Mouse (Mus musculus) MEL (cell line): ENCODE results near the gene Ercc5. TPM values are rescaled to one million over a fixed set of nuclear protein-coding genes. Genes with fewer than 3 reads are reported as not detected.

Experiments used
- DNase-seq: peaks from one replicate; pipeline ENCODE4 v3.0.0; 2011; ENCODE audit warnings: low read depth, low spot score
- H3K27ac ChIP-seq: 2 replicates; pipeline ENCODE4 v1.5.1; 2012; ENCODE audit warnings: low read depth, mild to moderate bottlenecking, control low read depth, low read length, moderate library complexity; ENCODE audit not compliant: control insufficient read depth
- H3K27me3 ChIP-seq, 2 experiments: fragments of 150-350 bp in 1 of 2; sonication (generic) in 1 of 2; 2 replicates each; pipeline ENCODE4 v1.6.1; 2012; ENCODE audit warnings: low read length in 2 of 2, mild to moderate bottlenecking in 2 of 2, improper control_type of control experiment in 1 of 2, moderate library complexity in 1 of 2; ENCODE audit not compliant: insufficient read depth in 2 of 2, control insufficient read depth in 1 of 2
- H3K36me3 ChIP-seq, 2 experiments: 2 replicates each; pipeline ENCODE4 v1.6.1; 2012 to 2014; ENCODE audit warnings: low read length in 2 of 2, improper control_type of control experiment in 1 of 2, inconsistent platforms in 1 of 2, mild to moderate bottlenecking in 1 of 2; ENCODE audit not compliant: insufficient read depth in 2 of 2, control insufficient read depth in 1 of 2
- H3K4me1 ChIP-seq, 2 experiments: fragments of 150-350 bp in 1 of 2; sonication (generic) in 1 of 2; 2 replicates each; pipeline ENCODE4 v1.6.1; 2012; ENCODE audit warnings: low read length in 2 of 2, improper control_type of control experiment in 1 of 2, mild to moderate bottlenecking in 1 of 2; ENCODE audit not compliant: insufficient read depth in 2 of 2, control insufficient read depth in 1 of 2
- H3K4me3 ChIP-seq, 2 experiments: fragments of 150-350 bp in 1 of 2; sonication (generic) in 1 of 2; 2 replicates each; pipeline ENCODE4 v1.5.1; 2012; ENCODE audit warnings: low read depth in 2 of 2, low read length in 2 of 2, mild to moderate bottlenecking in 2 of 2, moderate library complexity in 2 of 2, control low read depth in 1 of 2, improper control_type of control experiment in 1 of 2; ENCODE audit not compliant: control insufficient read depth in 1 of 2, insufficient read depth in 1 of 2
- H3K79me2 ChIP-seq: 2 replicates; pipeline ENCODE4 v1.6.1; 2012; ENCODE audit warnings: mild to moderate bottlenecking, low read length, moderate library complexity; ENCODE audit not compliant: control insufficient read depth, poor library complexity, insufficient read depth
- H3K9ac ChIP-seq: 2 replicates; pipeline ENCODE4 v1.6.1; 2012; ENCODE audit warnings: low read depth, mild to moderate bottlenecking, control low read depth, low read length, moderate library complexity; ENCODE audit not compliant: control insufficient read depth, poor library complexity, severe bottlenecking
- H3K9me3 ChIP-seq: fragments of 150-350 bp; sonication (generic); replicated peaks from 2 replicates; pipeline ENCODE4 v1.6.1; 2012; ENCODE audit warnings: mild to moderate bottlenecking, low read length, improper control_type of control experiment, moderate library complexity; ENCODE audit not compliant: insufficient read depth
- CHD2 ChIP-seq: IDR thresholded peaks from 2 replicates; pipeline ENCODE4 v1.6.1; 2011; ENCODE audit warnings: low read length, improper control_type of control experiment
- EP300 ChIP-seq, 2 experiments: IDR thresholded peaks; 2 replicates each; pipeline ENCODE4 v1.6.1; 2011; ENCODE audit warnings: improper control_type of control experiment in 2 of 2, low read length in 2 of 2, low read depth in 1 of 2, mild to moderate bottlenecking in 1 of 2
- ETS1 ChIP-seq: IDR thresholded peaks from 2 replicates; pipeline ENCODE4 v1.6.1; 2012; ENCODE audit warnings: low read depth, mild to moderate bottlenecking, inconsistent platforms, low read length, improper control_type of control experiment, moderate library complexity
- GABPA ChIP-seq: IDR thresholded peaks from 2 replicates; pipeline ENCODE4 v1.6.1; 2012; ENCODE audit warnings: low read depth, mild to moderate bottlenecking, inconsistent platforms, low read length, improper control_type of control experiment, moderate library complexity
- HCFC1 ChIP-seq: IDR thresholded peaks from 2 replicates; pipeline ENCODE4 v1.6.1; 2012; ENCODE audit warnings: low read depth, mild to moderate bottlenecking, inconsistent platforms, low read length, improper control_type of control experiment, moderate library complexity
- JUND ChIP-seq: IDR thresholded peaks from 2 replicates; pipeline ENCODE4 v1.6.1; 2011; ENCODE audit warnings: low read depth, mild to moderate bottlenecking, improper control_type of control experiment, low read length
- KAT2A ChIP-seq: conservative IDR thresholded peaks from 2 replicates; pipeline ENCODE4 v1.6.1; 2012; ENCODE audit warnings: low read depth, low read length, improper control_type of control experiment, inconsistent platforms
- MAFK ChIP-seq: IDR thresholded peaks from 2 replicates; pipeline ENCODE4 v1.6.1; 2011; ENCODE audit warnings: low read depth, mild to moderate bottlenecking, low read length, improper control_type of control experiment, borderline replicate concordance
- MAX ChIP-seq: IDR thresholded peaks from 2 replicates; pipeline ENCODE4 v1.6.1; 2011; ENCODE audit warnings: low read length, improper control_type of control experiment
- MXI1 ChIP-seq: IDR thresholded peaks from 2 replicates; pipeline ENCODE4 v1.6.1; 2011; ENCODE audit warnings: mild to moderate bottlenecking, low read depth, low read length, improper control_type of control experiment
- NRF1 ChIP-seq: IDR thresholded peaks from 2 replicates; pipeline ENCODE4 v1.6.1; 2014; ENCODE audit warnings: low read depth, mild to moderate bottlenecking, inconsistent platforms, low read length, improper control_type of control experiment, moderate library complexity; ENCODE audit not compliant: poor library complexity, insufficient read depth, severe bottlenecking
- POLR2A ChIP-seq, 2 experiments: IDR thresholded peaks; 2 replicates each; pipeline ENCODE4 v1.6.1; 2011 to 2012; ENCODE audit warnings: low read length in 2 of 2, mild to moderate bottlenecking in 2 of 2, control low read depth in 1 of 2, improper control_type of control experiment in 1 of 2, low read depth in 1 of 2, moderate library complexity in 1 of 2; ENCODE audit not compliant: control insufficient read depth in 1 of 2, insufficient read depth in 1 of 2, poor library complexity in 1 of 2
- POLR2AphosphoS2 ChIP-seq: IDR thresholded peaks from 2 replicates; pipeline ENCODE4 v1.6.1; 2011; ENCODE audit warnings: low read length, improper control_type of control experiment
- RCOR1 ChIP-seq: IDR thresholded peaks from 2 replicates; pipeline ENCODE4 v1.6.1; 2012; ENCODE audit warnings: low read depth, mild to moderate bottlenecking, inconsistent platforms, low read length, improper control_type of control experiment
- SMC3 ChIP-seq: IDR thresholded peaks from 2 replicates; pipeline ENCODE4 v1.6.1; 2011; ENCODE audit warnings: low read depth, low read length, improper control_type of control experiment
- TAL1 ChIP-seq: IDR thresholded peaks from 2 replicates; pipeline ENCODE4 v1.6.1; 2012; ENCODE audit warnings: mild to moderate bottlenecking, inconsistent platforms, low read length, moderate library complexity, mixed read lengths
- TBP ChIP-seq: IDR thresholded peaks from 2 replicates; pipeline ENCODE4 v1.8.0; 2011; ENCODE audit warnings: low read depth, low read length, improper control_type of control experiment
- TCF12 ChIP-seq: IDR thresholded peaks from 2 replicates; pipeline ENCODE4 v1.6.1; 2014; ENCODE audit warnings: low read depth, mild to moderate bottlenecking, inconsistent platforms, low read length, improper control_type of control experiment, moderate library complexity
- USF1 ChIP-seq: IDR thresholded peaks from 2 replicates; pipeline ENCODE4 v1.6.1; 2014; ENCODE audit warnings: low read depth, mild to moderate bottlenecking, inconsistent platforms, low read length, improper control_type of control experiment, moderate library complexity
- USF2 ChIP-seq, 2 experiments: IDR thresholded peaks; 2 replicates each; pipeline ENCODE4 v1.6.1; 2011 to 2012; ENCODE audit warnings: improper control_type of control experiment in 2 of 2, low read length in 2 of 2, borderline replicate concordance in 1 of 2, inconsistent platforms in 1 of 2, low read depth in 1 of 2, mild to moderate bottlenecking in 1 of 2; ENCODE audit not compliant: insufficient read depth in 1 of 2
- ZC3H11A ChIP-seq: IDR thresholded peaks from 2 replicates; pipeline ENCODE4 v1.6.1; 2012; ENCODE audit warnings: low read depth, mild to moderate bottlenecking, inconsistent platforms, low read length, improper control_type of control experiment
- ZKSCAN1 ChIP-seq: IDR thresholded peaks from 2 replicates; pipeline ENCODE4 v1.6.1; 2012; ENCODE audit warnings: low read depth, mild to moderate bottlenecking, inconsistent platforms, low read length, improper control_type of control experiment, moderate library complexity
- ZNF384 ChIP-seq: IDR thresholded peaks from 2 replicates; pipeline ENCODE4 v1.6.1; 2012; ENCODE audit warnings: low read depth, mild to moderate bottlenecking, inconsistent platforms, low read length, improper control_type of control experiment
- polyA plus RNA-seq, 2 experiments: library from polyadenylated mRNA; stranded (reverse) in 1 of 2; unstranded in 1 of 2; fragments of >175 nt in 1 of 2; fragments of >200 nt in 1 of 2; gene quantifications; 2 replicates each; pipeline versions ENCODE4 v1.2.1 to v1.2.4; 2012; ENCODE audit warnings: low replicate concordance in 2 of 2, low read depth in 1 of 2; ENCODE audit not compliant: insufficient read length in 2 of 2, insufficient read depth in 1 of 2, missing spikeins in 1 of 2
- total RNA-seq: library from RNA; depleted of rRNA; stranded (reverse); fragments of 300-350 nt; gene quantifications from 2 replicates; pipeline ENCODE4 v1.2.3, GENCODE M21; 2012

The Ercc5 gene
- total and polyA plus RNA-seq, 3 experiments, result 8.2 to 8.5 TPM; not detected in 1

DNA sequence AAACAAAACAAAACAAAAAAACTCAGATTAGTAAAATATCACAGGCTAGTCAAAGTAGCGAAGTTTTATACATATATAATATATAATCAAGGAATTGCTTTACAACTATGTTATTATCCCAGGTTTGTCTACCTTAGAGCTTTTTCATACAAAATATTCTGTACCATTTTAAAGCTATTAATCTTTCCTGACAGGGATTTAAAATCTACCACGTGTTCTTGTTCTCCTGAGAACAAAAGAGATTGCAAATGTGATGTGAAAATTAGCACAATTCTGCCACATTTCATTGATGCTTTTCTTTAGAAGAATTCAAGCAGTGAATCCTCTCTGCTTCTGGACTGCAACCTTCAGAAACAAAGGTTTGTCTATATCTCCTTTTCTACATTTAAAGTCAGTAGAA is 66.9 kb downstream of the Ercc5 start:
- no peak overlapping the region for H3K27ac ChIP-seq
- H3K9me3 ChIP-seq, result no peaks in the 10 kb centered on the region
- no peak for DNase-seq
- no peaks in the 10 kb centered on the region for H3K79me2 ChIP-seq
- H3K4me3 ChIP-seq, result no peak overlapping the region
- no peak for TF ChIP-seq RCOR1
- no peak for TF ChIP-seq SMC3
- no peak for TF ChIP-seq TAL1
- TF ChIP-seq POLR2A (IDR thresholded peaks at IDR 0.05; ENCODE audit: control insufficient read depth in 1 of 2, insufficient read depth in 1 of 2, low read depth in 1 of 2, low read length in 2 of 2, poor library complexity in 1 of 2), result no peak
- no peak for TF ChIP-seq MAFK
- TF ChIP-seq KAT2A, result no peak
- no peak for TF ChIP-seq POLR2AphosphoS2
- no peak for TF ChIP-seq MAX
- no peak for TF ChIP-seq EP300 (IDR thresholded peaks at IDR 0.05; ENCODE audit: low read depth in 1 of 2, low read length in 2 of 2)
- no peak for TF ChIP-seq ZKSCAN1
- TF ChIP-seq USF1, result no peak
- TF ChIP-seq HCFC1, result no peak
- H3K9ac ChIP-seq, result no peak overlapping the region
- H3K36me3 ChIP-seq, result no peaks in the 10 kb centered on the region
- no peaks in the 10 kb centered on the region for H3K4me1 ChIP-seq
- H3K27me3 ChIP-seq, result no peaks in the 10 kb centered on the region

GRCm38 (mm10) chr1:44216352-44217116 is 69.0 kb downstream of the Ercc5 start:
- H3K36me3 ChIP-seq, result no peaks in the 10 kb centered on the region
- DNase-seq, result no peak

More at GRCm38 (mm10) chr1:44216352-44217116, 69.0 kb downstream of the Ercc5 start:
- TF ChIP-seq MAFK, result no peak
- no peak for TF ChIP-seq GABPA
- TF ChIP-seq MXI1, result no peak
- TF ChIP-seq TCF12, result no peak
- no peak for TF ChIP-seq USF2 (IDR thresholded peaks at IDR 0.05; ENCODE audit: borderline replicate concordance in 1 of 2, insufficient read depth in 1 of 2, low read depth in 1 of 2, low read length in 2 of 2)
- TF ChIP-seq TBP, result no peak
- no peak for TF ChIP-seq ZC3H11A
- TF ChIP-seq NRF1, result no peak
- no peak for TF ChIP-seq HCFC1
- TF ChIP-seq POLR2A (IDR thresholded peaks at IDR 0.05; ENCODE audit: control insufficient read depth in 1 of 2, insufficient read depth in 1 of 2, low read depth in 1 of 2, low read length in 2 of 2, poor library complexity in 1 of 2), result no peak
- TF ChIP-seq ZNF384, result no peak
- TF ChIP-seq ETS1, result no peak
- no peak for TF ChIP-seq CHD2
- no peak for TF ChIP-seq MAX
- no peak for TF ChIP-seq JUND
- TF ChIP-seq, all 39 proteins: peak for 0
- H3K9ac ChIP-seq, result no peak overlapping the region
- no peak overlapping the region for H3K27ac ChIP-seq
- no peak overlapping the region for H3K4me3 ChIP-seq
- no peaks in the 10 kb centered on the region for H3K4me1 ChIP-seq
- no peaks in the 10 kb centered on the region for H3K9me3 ChIP-seq
- no peaks in the 10 kb centered on the region for H3K27me3 ChIP-seq
- H3K79me2 ChIP-seq, result no peaks in the 10 kb centered on the region
